Mouse (Mus musculus): ENCODE results near the gene Sptb. TPM values are rescaled to one million over a fixed set of nuclear protein-coding genes. Genes with fewer than 3 reads are reported as not detected.
A peak's percentile ranks its signal among the peaks of the same experiment; 100 is the strongest.

Sptb gene
- total RNA-seq, 2 experiments from 2014 or later, result 88.4 to 94.2 TPM

GRCm38 (mm10) chr12:76548082-76548423 lies 162.3 kb downstream of the Sptb start:
- intact Hi-C loops (cut with DNase I), result no loop called here
- no peak for DNase-seq

- intact Hi-C loops (cut with DNase I), result no loop called here
- no peak for DNase-seq
These were observed 162.8 kb downstream of the Sptb start for GRCm38 (mm10) chr12:76547409-76548081.

DNA sequence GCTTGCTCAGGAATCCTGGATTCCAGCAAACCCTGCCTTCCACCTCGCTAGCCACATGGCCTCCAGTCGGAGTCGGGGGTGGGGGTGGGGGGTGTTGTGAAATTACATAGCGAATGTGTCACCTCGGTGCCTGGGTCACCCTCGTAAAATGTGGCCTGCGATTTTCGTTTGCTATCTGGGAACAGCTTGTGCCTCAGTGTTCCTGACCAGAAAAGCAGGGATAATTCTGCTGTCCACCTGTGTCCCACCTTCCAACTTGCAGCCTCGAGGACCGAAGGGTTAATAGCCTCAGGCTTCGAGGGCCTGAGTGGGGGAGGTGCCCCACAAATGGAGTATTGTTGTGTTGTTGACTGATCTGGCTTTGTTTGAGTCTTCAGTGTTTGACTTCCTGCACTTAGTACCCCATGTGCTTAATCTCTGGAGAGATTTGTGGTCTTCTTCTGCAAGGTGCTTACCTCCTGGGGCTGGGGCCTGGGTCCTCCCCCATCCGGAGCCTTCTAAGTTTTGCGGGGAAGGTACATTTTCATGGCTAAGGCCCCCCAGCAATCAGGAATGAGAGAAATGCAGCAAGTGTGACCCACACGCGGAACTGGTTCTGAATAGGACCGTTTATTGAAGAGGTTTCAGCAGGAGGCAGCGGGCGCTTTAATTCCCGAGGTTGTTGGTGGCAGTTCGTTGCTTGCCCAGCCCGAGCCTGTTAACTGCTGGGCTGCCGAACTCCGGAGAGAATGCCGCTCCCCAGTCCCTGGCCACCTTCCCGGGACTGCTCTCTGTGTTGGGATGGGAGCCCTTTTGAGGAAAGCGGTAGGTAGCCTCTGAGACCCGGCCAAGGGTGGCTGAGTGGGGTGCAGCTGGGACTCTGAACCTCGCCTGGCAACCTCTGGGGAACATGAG lies 163.7 kb downstream of the Sptb start:
- DNase-seq, result peak in 1 of 2 experiments; percentile 56
- intact Hi-C loops (cut with DNase I), result no loop called here

- DNase-seq, result no peak
- intact Hi-C loops (cut with DNase I), result no loop called here
These were observed 164.5 kb downstream of the Sptb start for GRCm38 (mm10) chr12:76545786-76546370.

DNA sequence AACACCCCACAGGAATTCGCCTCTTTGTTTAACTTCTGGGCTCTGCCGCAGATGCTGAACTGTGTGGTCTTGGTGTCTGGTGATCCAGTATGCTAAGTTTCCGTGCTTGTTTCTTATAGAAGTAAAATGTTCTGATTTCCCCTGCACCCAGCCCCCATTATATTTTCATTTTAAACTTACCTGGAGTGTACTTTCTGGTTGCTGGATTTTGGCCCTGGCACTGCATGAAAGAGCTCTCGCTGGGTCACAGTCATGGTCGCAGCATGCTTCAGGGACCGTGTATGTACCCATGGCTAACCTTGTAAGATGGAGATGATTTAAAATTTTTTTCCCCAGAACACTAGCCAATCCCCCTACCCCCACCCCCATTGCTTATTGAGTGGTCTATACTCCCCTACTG lies 168.5 kb downstream of the Sptb start:
- no peak for DNase-seq
- intact Hi-C loops (cut with DNase I), result no loop called here

GRCm38 (mm10) chr12:76541475-76541874 lies 168.9 kb downstream of the Sptb start:
- DNase-seq, result no peak
- intact Hi-C loops (cut with DNase I), result no loop called here

- intact Hi-C loops (cut with DNase I), result no loop called here
These were observed 169.6 kb downstream of the Sptb start for GRCm38 (mm10) chr12:76540701-76541221.

GRCm38 (mm10) chr12:76540169-76540568 lies 170.2 kb downstream of the Sptb start:
- intact Hi-C loops (cut with DNase I), result no loop called here
- no peak for DNase-seq

More at GRCm38 (mm10) chr12:76540701-76541221, 169.6 kb downstream of the Sptb start:
- no peak for DNase-seq

GRCm38 (mm10) chr12:76537434-76537833 lies 172.9 kb downstream of the Sptb start:
- peak; percentile 60 to 61 for DNase-seq
- intact Hi-C loops (cut with DNase I), result no loop called here

- intact Hi-C loops (cut with DNase I), result no loop called here
- no peak for DNase-seq
These were observed 173.7 kb downstream of the Sptb start for GRCm38 (mm10) chr12:76536591-76537153.

DNA sequence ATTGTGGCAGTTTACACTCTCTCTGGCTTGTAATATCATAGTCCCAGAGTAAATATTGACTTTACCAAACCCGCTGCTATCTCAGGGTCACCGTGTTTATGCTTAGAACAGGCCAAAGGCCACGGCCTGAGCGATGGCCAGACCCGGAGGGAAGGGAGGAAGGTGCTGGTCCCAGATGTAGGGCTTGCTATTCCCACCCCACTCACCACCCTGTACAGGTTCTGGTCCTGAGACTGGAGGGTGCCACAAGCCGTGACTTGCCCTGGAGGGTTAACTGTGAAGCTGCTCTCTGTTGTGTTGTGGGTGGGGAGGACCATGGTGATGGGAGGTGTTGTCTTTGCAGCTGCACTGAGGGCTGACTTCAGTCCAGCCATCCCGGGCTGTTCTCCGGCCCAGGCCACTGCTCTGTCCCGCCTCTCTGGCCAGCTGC lies 174.9 kb downstream of the Sptb start:
- intact Hi-C loops (cut with DNase I), result no loop called here
- peak; percentile 59 to 64 for DNase-seq

DNA sequence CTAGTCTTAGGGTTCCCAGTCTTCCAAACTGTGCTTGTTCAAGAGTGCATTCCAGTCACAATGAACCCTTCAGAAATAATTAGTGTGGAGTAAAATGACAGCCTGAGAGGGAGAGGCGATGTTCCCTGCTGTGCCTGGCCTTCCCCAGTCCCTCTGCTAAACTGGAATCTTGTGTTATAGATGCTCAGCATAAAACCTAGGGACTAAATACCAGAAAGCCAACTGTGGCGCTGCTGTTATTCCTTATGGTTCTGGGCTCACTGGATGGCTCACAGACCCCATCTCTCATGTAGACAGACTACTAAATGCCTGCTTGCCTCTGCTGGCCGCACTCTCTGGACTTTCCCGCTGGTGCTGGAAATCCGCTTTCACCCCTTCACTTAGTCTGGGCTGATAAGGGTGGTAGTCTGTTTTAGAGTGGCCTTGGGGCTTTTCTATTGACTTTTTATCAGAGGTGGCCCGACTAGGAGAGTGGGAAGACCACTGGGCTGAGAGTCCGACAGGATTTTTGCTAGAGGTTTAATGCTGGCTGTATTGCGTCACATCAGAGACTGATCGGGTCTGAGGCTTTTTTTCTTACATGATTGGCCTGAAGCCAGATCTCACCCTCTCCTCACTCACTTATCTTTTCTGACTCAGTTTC lies 175.6 kb downstream of the Sptb start:
- peak in 1 of 2 experiments; percentile 55 for DNase-seq
- intact Hi-C loops (cut with DNase I), result loop anchor here (5.0 kb wide), 1 partner anchor 57 kb away; no protein-coding TSS in a partner anchor

DNA sequence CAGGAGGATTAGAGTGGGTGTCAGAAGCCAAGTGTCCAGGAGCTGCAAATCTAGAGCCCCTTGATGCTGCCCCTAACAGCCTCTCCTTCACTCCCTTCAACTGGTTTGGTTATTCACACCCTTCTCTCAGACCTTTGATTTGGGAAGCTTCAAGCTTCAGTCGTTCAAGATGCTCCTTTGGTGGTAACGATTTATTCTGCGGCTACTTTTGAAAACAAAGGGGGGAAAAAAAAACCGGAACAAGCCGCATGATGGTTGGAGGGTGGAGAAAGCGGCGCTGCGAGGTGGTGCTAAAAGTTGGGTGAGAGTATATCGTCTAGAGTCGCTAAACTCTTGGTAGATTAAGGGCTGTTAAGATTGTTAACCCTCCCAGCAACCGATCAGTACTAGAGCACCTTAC lies 176.1 kb downstream of the Sptb start:
- intact Hi-C loops (cut with DNase I), result loop anchor here (5.0 kb wide), 1 partner anchor 57 kb away; no protein-coding TSS in a partner anchor
- no peak for DNase-seq

DNA sequence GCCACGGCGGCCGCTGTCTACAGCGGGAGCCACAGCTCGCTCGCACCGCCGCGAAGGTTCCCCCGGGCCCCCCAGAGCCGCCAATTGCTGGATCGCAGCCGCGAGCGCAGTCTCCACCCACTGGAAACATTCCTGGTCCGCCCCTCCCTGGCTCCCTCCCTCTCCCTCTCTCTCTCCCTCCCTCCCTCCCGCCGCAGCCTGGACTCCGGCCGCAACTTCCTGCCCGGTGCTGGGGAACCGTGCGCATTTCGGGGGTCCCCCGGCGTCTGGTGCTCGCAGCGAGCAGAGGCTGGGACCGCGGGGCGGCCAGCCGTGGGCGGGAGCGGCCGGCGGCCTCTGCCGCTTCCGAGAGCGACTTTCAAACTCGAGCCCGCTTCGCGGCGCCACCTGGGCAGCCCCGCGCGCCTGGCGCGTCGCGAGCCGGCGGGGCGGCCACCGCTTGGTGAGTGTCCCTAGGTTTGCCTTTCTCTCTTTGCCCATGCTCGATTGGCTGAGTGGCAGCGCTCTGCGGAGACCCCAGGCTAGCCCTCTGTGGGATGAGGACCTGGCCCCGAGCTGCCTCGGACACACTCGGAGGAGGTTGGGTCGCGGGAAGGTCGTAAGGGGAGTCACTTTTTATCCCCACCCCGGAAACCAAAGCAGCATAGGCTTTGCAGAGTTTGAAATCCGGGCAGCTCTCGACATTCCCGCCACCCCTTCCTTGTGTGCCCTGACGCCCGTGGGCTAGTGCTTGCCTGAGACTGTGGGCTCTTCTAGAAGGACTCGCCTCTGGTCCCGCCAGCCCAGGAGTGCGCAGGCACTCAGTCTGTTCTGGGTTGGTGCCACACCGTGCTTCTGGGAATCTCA lies 176.7 kb downstream of the Sptb start:
- intact Hi-C loops (cut with DNase I), result loop anchor here (2.0 to 5.0 kb wide), 2 partner anchors 37 to 56 kb away; no protein-coding TSS in a partner anchor
- peak; percentile 84 to 90 for DNase-seq

- DNase-seq, result no peak
- intact Hi-C loops (cut with DNase I), result loop anchor here (2.0 to 5.0 kb wide), 2 partner anchors 36 to 56 kb away; no protein-coding TSS in a partner anchor
These were observed 177.4 kb downstream of the Sptb start for GRCm38 (mm10) chr12:76532926-76533376.

DNA sequence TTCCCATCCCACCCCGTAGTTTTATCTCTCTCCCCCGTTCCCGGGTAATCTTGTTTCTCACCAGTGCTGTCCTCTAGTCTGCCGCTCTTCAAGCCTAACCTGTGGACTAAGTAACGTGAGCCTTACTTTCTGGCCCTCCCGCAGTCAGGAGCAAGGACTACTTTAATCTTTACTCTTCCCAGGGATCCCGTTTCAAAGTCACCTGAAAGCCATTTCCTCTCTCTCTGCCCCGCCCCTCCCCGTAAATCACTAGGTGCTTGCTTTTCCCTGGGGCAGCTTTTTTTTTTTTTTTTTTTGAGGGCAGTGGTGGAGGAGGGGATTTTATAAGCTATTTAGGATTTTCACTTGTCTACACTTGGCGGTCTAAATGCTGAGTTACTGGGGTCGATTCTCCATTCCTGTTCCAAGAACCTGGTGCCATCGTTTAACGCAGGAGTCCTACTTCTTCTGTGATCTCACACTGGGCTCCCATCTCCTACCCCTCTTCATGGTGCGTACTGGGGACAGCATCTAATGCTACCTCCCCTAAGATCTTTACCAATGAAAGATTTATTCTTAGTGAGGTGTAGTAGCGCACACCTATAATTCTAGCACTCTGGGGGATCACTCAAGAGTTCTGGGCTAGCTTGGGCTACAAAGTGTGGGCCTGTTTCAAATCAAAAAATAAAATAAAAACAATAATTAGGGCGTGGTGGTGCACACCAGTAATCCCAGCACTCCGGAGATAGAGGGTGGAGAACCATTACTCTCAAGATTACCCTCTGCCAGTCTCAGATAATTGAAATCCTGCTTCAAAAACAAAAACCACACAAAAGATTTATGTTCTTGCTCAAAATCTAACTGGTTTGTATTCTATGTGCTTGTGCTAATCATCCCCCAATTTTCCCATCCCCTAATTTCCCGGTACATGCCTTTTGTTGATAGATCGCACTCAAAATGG lies 178.1 kb downstream of the Sptb start:
- DNase-seq, result no peak
- intact Hi-C loops (cut with DNase I), result loop anchor here (2.0 to 5.0 kb wide), 2 partner anchors 35 to 55 kb away; no protein-coding TSS in a partner anchor

DNA sequence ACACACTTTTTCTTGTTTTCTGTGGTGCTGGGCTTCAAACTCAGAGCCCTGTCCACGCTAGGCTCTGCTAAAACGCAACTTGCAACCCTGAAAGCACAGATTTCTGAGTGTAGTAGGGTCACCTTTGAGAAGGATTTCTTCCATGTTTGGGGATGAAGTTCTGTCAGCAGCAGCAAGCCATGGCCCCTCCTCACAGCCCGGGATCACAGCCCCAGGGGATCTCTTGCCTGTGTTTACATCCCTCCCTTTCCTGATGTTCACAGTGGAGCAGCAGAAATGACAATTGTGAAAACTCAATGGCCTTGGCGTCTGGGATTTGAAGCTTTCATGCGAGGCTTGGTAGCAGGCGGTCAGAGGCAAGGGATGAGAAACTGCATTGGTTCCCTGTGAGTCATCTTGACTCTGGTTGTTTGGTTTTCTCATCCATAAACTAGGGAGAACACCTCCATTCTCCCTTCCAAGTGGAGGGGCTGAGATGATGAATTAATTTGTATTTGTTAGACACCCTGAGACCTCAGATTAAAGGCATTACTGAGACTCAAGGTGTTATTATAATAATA lies 179.7 kb downstream of the Sptb start, which contains the start of gene Plekhg3:
Gene Plekhg3, plus strand, starts transcription at position 312 of the 560 bp plus-strand sequence.
- no peak for DNase-seq
- intact Hi-C loops (cut with DNase I), result loop anchor here (5.0 kb wide), 1 partner anchor 53 kb away; no protein-coding TSS in a partner anchor
